Mouse (Mus musculus): Measurements from ENCODE around the gene Fbxl2. TPM values are rescaled to one million over a fixed set of nuclear protein-coding genes. Genes with fewer than 3 reads are reported as not detected.

The Fbxl2 gene
- total RNA-seq, 2 experiments from 2014 or later: 1.3 TPM; not detected in 1

DNA sequence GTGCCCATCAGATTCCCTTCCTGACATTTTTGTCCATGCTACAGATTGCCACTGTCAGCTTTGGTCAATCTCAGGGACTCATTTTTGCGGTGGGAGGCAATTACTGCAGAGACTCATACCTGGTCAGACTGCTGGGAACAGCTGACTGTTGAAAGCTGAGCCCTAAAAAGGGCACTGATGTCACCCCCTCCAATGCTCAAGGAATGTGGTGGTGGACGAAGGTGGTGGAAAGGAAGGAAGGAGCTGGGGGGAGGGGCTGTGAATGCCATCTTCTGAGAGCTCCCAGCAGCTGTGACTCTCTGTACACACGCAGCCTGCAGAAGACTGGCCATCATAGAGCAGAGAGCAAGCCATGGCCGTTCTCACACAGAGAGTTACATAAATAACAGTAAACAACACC lies 23.9 kb downstream of the Fbxl2 start:
- ATAC-seq (replicated peaks; ENCODE audit: low FRiP score, poor library complexity, severe bottlenecking): no peak

DNA sequence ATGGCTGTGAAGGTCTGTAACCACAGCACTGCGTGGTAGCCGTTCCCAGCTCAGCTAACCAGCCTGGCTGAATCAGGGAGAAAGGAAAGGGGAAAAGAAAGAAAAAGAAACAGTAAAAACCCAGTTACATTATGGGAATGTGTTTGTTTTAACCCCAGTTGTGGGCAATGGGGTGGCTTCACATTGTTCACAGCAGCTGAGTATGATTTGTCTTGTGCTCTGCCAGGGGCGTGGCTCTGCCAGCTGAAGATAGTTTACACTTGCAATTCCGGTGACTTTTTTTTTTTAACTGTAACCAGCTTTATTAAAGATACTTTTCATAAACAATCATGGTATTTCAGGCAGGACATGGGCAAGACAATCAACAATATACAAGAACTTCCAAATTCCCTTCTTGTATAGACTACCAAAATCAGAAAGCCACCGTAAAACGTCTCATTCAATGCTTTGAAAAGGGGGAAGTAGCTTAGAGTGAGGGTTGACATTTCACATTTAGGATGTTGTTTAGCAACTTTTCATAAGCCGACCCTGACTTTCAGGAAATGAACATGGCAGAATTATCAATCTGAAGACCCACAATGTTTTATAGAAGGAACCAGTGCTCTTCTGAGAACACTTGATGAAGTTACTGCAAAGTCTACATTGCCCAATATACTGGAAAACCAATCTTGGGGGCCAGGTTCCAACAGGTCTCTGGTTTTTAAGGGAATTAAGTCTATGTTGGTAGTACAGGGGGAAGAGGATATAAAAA lies 26.8 kb downstream of the Fbxl2 start:
- no peak for ATAC-seq (replicated peaks; ENCODE audit: low FRiP score, poor library complexity, severe bottlenecking)

DNA sequence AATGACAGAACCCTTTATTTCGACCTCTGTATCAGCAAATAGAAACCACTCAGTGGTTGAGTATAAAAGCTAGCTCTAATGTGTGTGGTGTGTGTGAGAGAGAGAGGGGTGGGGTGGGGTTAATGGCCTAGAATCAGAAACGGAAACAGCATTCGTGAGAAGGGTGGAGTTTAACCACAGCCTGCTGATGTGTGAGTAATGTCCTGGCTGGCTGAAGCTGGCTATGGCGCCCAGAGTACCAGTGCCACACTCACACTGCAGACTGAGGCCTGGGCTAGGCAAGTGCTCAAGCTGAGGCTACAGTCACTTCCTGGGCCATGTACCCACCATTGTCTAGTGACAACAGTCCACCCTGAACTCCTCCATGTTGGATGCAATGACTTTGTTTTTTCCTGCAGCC lies 29.6 kb downstream of the Fbxl2 start:
- ATAC-seq (replicated peaks; ENCODE audit: low FRiP score, poor library complexity, severe bottlenecking): 0 out of 2 replicates have a peak, but pooled peaks have one; percentile 49

DNA sequence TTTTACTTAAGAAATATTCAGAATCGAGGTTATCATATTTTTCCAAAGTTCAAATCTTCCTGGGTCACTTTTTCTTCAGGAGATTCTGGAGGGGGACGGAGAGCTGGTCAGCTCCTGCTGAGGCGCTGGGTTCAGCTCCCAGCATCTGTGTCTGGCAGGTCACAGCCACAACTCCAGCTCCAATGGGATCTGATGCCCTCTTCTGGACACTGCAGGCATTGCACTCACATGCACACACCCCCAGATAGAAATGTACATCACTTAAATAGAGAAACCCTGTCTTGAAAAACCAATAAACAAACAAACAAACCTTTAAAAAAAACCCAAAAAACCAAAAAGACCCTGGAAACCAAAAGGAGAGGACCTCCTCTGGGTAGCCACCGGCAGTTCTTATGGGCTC lies 30.3 kb downstream of the Fbxl2 start:
- 0 out of 2 replicates have a peak, but pooled peaks have one; percentile 57 for ATAC-seq (replicated peaks; ENCODE audit: low FRiP score, poor library complexity, severe bottlenecking)

DNA sequence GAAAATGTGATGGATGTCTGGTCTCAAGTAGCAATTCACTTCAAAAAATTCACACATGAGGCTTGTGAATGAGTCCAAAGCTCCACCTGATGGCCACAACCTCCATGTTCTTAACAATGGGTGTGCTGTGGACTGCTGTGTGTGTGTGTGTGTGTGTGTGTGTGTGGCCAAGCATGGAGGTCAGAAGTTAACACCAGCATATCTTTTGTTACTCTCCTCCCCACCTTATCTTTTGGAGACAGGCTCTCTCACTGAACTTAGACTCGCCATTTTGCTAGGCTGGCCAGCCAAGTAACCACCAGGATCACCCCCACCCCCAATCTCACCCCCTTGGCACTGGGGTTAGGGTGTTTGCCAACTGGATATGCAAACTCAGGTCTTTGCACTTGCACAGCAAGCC lies 32.0 kb downstream of the Fbxl2 start:
- no peak for ATAC-seq (replicated peaks; ENCODE audit: low FRiP score, poor library complexity, severe bottlenecking)

DNA sequence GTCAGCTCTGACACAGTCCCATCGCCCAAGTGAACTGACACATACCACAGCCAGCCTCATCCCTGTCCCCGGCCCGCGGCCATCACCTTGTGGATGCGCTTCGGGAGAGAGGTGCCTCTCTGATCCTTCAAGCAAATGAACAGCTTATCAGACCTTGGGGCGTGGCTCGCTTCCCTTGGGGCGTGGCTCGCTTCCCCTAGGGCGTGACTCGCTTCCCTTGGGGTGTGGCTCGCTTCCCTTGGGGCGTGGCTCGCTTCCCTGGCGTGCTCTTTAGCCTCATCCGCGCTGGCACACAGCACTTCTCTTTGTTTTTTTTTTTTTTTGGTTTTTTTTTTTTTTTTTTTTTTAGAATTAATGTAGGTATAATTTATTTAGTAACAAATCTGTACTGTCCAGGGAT lies 34.8 kb downstream of the Fbxl2 start:
- ATAC-seq (replicated peaks; ENCODE audit: low FRiP score, poor library complexity, severe bottlenecking): no peak

DNA sequence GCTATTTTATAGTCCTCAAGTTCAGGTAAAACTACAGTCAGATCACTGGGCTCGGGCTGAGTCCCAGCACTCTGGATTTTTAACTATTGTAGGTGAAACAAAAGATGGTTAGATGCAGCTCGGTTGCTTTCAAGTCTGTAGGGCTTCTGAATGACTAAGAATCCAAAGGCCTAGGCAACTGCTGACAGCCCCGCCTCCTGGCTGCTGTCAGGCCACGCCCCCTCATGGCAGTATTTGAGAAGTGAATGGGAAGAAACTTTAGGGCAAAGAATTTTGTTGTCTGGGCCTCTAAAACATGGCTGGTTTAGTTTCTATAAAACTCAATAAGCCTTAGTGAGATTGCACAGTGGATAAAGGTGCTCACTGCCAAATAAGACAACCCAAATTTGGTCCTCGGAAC lies 36.5 kb downstream of the Fbxl2 start:
- no peak for ATAC-seq (replicated peaks; ENCODE audit: low FRiP score, poor library complexity, severe bottlenecking)

DNA sequence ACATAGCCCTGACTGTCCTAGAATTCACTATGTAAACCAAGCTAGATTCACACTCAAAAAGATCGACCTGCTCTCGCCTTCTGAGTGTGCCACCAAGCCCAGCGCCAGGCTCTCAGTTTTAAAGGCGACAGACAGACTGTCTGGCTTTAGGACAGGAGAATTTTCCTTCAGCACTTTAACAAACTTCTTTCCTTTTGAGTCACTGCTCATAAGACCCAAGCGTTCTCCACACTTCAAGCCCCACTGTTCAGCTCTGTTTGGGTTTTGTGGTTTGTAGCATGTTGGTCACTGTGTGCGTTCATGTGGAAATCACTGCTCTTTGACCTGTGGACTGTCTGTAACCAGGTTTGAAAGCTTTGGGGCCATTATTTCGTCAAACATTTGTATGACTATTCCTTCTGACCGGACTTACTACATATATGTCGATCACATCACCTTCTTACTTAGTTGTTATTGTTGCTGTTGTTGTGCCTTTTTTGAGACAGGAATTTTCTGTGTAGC lies 38.1 kb downstream of the Fbxl2 start:
- no peak for ATAC-seq (replicated peaks; ENCODE audit: low FRiP score, poor library complexity, severe bottlenecking)

DNA sequence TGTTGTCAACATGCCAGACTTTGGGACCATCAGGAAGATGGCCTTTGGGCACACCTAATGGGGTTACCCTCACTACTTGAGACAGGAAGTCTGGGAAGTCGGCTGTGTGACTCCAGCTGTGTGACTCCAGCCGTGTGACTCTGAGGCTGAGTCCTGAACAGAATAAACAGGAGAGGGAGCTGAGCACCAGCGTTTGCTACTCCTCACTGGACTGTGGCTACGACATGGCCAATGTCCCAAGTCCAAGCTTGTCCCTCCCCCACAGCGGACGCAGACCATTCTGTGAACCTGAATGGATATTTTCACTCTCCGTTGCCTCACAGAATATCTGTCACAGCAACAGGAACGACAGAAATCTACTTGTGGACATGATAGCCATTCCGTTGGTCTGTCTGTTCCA lies 39.2 kb downstream of the Fbxl2 start:
- no peak for ATAC-seq (replicated peaks; ENCODE audit: low FRiP score, poor library complexity, severe bottlenecking)

DNA sequence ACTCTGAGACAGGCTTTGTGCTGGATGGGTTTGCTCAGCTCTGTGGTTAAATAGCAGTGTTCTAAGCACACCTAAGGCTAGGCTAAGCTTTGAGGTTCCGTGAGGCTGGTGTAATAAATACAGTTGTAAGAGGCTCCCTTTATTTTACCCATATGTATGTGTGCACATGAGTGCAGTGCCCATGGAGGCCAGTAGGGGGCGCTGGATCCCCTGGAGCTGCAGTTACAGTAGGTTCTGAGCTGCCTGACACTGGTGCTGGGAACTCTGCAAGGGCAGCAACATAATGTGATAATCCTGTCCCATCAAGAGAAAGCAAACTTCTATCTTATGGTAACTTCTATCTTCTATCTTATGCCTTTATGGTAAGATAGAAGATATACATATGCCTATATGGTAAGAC lies 47.7 kb downstream of the Fbxl2 start:
- ATAC-seq (replicated peaks; ENCODE audit: low FRiP score, poor library complexity, severe bottlenecking): no peak

DNA sequence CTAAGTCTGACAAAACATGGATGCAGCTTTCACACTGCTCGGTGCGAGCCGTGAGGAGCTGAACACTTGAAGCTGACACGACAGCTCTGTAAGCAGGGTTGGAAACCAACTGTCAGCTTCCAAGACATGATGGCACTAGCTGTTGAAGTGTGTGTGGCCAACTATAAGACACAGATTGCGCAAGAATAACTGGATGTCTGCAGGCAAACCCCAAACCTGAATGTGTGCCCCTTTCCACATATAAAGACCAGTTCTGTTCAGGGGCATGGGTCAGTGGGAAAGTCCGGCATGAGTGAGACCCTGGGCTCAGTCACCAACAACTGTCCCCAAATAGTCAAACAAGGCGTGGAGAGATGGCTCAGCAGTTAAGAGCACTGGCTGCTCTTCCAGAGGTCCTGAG lies 53.2 kb downstream of the Fbxl2 start:
- no peak for ATAC-seq (replicated peaks; ENCODE audit: low FRiP score, poor library complexity, severe bottlenecking)

DNA sequence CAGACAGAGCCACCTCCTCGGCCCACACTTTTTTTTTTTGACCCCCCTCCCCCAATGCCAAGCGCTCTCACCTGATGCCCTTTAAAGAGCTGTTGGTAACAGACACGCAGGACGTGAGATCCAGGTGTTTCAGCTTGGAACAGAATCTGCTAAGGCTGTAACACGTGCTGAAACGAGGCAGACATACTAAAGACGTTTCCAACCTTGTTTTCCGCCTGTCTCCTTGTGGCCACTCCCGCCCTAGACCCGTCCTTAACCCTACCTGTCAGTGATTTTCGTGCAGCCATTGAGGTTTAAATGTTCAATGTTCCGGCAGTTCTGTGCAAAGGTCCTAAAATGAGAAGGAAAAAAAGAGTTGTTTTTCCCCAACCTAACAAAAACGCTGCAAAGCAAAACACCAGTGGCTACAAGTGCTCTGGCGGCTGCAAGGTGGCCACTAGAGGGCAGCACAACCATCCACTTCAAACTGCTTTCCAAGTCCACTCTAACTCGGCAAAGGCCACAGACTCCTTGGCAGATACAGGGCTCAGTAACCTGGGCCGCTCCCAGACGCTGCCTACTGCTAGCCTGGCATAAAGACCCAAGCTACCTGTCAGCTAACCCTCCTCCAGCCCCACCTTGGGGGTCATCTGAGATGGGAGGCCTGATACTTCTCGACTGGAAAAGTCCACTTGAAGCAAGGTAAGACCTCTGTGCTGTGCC lies 55.3 kb downstream of the Fbxl2 start:
- peak; percentile 90 for ATAC-seq (replicated peaks; ENCODE audit: low FRiP score, poor library complexity, severe bottlenecking)

DNA sequence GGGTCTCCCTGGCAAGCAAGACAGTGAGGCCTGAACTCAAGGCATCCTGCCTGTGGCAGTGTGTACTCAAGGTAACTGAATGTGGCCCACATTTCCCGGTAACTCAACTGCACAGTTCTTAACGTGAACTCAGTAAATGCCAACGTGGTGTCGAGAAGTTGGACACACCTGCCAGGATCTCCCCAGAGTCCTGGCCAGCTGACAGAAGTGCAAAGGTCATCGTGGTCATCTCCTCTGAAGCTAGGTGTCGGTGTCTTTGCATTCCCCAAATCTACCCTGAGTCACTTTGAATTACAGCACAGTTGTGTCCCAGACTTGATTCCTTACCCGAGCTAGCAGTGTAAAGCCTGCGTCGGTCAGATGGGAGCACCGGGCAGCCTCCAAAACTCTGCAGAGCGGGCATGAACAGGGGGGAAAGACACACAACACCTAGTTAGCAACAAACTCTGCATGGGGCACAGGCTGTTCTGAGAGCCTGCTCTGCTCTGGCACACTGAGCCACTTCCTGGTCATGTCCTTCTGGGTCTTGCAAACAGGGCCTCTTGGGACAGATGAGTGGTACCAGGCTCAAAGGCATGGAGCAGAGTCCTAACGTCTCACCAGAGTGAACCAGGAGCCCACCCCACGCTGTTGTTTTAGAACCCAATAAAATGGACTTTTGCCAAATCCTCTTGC lies 60.9 kb downstream of the Fbxl2 start:
- no peak for ATAC-seq (replicated peaks; ENCODE audit: low FRiP score, poor library complexity, severe bottlenecking)

DNA sequence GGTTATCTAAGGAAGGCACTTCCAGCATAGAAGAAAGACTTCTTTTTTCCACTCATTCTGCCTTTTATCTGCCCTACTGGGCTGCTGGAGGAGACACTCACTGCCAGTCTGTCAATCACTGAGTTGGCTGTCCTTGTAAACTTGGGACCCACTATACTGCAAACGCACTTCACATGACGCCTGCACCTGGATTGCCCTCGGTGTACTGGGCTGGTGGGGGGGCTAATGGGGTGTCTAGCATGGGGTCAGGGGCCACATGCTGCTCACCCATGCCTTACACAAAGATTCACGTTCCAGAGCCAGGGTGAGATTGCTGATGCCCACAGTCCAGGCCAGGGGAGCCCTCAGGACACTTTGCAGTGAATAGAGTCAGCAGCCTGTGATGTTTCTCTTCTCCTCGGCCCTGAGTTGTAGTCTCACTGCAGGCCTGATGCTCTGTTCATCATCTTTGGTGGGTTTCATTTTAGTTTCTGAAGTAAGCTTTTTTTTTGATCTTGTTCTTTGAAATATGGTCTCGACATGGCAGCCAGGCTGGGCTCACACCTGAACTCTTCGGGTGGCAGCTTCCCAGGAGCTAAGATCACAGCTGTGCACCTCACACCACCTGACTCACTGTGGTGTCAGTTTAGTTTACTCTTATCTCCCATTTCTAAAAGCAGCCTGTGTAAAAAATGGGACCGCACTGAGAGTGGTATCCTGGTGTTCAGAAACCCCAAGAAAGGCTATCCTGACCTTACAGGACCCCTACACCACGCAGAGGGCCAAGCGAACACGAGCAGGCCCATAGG lies 62.9 kb downstream of the Fbxl2 start:
- ATAC-seq (replicated peaks; ENCODE audit: low FRiP score, poor library complexity, severe bottlenecking): no peak

DNA sequence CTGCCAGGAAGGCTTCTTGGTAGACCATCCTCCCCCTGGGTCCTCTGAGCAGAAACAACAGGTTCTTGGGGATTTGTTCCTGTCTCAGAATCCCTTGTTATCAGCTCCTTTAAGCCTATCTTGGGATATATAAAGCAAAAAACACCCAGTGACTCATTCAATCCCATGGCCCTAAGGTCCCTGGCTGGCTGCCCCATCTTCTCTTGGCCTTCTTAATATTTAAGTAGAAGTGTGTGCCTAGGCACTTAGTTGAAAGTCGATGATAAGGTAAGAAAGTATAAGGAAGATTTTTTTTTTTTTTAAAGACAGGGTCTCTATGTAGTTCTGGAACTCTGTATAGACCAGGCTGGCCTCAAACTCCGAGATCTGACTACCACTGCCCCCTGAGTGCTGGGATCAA lies 63.5 kb downstream of the Fbxl2 start:
- no peak for ATAC-seq (replicated peaks; ENCODE audit: low FRiP score, poor library complexity, severe bottlenecking)

DNA sequence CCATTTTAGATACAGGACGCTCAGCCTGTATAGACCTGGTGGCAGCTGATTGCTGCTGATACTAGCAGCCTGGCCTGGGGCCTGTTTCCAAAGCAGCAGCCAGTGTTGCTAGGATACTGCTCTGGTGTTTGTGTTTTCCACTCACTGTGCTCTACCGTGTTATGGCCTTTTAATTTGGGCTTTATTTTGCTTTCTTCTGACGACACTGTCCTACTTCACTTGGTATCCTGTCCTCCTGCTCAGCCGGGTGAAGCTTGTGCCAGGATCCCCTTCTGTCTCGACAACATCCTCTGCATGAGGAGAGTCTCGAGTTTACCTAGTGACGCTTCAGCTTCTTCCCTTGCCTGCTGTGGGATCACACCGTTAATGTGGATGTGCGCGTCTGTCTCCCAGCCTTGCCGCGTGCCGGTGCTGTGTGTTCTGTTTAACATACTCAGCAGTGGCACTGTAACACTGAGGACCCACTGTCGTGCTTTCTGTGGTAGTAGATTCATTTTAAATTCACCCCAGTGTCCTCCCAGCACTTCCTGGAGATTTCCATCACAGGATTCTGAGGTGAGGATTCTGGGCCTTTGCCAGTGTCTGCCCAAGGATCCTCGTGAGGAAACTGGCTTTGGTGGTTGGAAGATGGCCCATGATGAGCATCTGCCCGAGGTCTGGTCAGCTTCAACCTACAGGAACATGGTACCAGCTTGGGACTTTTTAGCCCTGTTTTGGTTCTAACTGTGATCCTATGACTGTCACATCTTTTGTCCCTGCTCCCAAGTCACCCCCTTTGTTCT lies 64.7 kb downstream of the Fbxl2 start:
- ATAC-seq (replicated peaks; ENCODE audit: low FRiP score, poor library complexity, severe bottlenecking): no peak

DNA sequence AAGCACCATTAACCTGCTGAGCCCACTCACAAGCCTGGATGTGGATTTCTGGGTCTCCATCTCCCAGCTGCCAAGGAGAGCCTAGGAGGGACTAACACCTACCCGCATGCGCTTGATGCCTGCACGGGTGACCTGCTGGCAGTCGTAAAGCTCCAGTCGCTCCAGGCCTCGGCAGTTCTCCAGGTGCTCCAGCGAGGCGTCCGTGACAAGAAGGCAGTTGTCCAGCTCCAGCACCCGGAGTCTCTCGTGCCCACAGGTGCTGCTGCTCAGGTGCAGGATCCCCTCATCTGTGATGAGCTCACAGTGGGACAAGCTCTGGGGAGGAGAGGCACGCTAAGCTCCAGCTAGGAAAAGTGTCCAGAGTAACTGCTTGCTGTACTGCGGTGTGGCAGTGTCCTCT lies 66.6 kb downstream of the Fbxl2 start:
- ATAC-seq (replicated peaks; ENCODE audit: low FRiP score, poor library complexity, severe bottlenecking): no peak

DNA sequence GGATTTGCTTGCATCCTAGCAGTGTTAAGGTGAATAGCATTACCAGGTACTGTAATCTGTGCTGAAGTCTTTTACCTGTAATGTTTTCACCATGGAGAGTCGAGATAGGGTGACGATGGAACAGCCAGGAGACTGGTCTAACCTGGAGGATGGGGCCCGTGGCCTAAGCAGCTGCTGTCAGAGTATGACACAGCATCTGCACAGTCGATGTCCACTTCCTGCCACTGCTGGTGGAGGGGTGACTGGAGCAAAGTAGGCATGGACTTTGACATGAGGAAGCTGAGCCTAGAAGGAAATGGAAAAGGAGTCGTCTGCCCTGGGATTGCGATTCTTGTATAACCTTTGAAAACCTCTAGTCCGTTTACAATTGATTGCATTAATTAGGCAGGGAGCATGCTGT lies 67.3 kb downstream of the Fbxl2 start:
- no peak for ATAC-seq (replicated peaks; ENCODE audit: low FRiP score, poor library complexity, severe bottlenecking)

DNA sequence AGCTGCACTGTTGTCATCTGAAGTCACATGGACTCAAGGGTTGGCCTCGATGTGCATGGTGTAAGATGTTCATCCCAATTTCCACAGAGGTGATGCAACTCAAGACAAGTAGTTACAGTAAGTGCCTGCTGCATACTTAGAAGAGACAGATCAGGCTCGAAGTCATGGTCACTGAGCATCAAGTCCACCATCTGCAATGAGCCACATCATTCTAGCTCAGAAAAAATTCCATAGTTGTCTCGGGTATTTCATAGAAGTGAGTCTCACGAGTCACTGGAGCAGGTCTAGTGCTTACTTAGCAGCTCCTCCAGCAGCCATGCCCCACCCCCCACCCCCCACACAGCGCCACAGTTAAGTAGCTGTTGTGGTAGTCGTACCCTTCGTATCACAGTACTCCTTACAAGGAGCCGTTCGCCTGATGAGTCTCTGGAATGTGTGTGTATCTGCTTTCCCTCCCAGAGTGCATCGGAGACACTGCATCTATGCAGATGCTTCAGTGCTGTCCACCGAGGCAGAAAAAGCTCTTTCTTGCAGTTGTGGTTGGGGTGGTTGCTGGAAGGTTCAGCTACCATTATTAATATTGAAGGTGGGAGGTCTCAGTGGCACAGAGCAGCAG lies 68.7 kb downstream of the Fbxl2 start:
- ATAC-seq (replicated peaks; ENCODE audit: low FRiP score, poor library complexity, severe bottlenecking): no peak
